Mouse (Mus musculus): ENCODE results near the gene Gpr19. TPM values are rescaled to one million over a fixed set of nuclear protein-coding genes. Genes with fewer than 3 reads are reported as not detected.

Gene Gpr19
- polyA plus RNA-seq, 1 experiment from 2014 or later = 9.1 TPM

GRCm38 (mm10) chr6:134854782-134855181 lies 43.6 kb downstream of the Gpr19 start:
- Histone ChIP-seq H3K9ac (ENCODE audit: low read length) (no peak overlapping the region), H3K36me3 (ENCODE audit: control insufficient read depth, insufficient read depth) (no peaks in the 10 kb centered on the region), H3K4me3 (ENCODE audit: low read length) (no peak overlapping the region), H3K27ac (ENCODE audit: low read length) (no peak overlapping the region), H3K9me3 (replicated peaks; ENCODE audit: control insufficient read depth, low read length) (no peaks in the 10 kb centered on the region), H3K4me1 (ENCODE audit: control insufficient read depth, insufficient read depth, low read length) (no peaks in the 10 kb centered on the region), H3K4me2 (ENCODE audit: low read depth, low read length) (no peak overlapping the region), H3K27me3 (ENCODE audit: control insufficient read depth, insufficient read depth, low read length) (no peaks in the 10 kb centered on the region)
- 82% methylated on average over 5 of the region's 5 CpGs for WGBS
- no peak for ATAC-seq (replicated peaks; ENCODE audit: extremely low read depth, insufficient read depth, low FRiP score)

- no peak overlapping the region for H3K9ac ChIP-seq (ENCODE audit: low read length)
- H3K4me3 ChIP-seq (ENCODE audit: low read length) = no peak overlapping the region
- H3K36me3 ChIP-seq (ENCODE audit: control insufficient read depth, insufficient read depth) = no peaks in the 10 kb centered on the region
- H3K27me3 ChIP-seq (ENCODE audit: control insufficient read depth, insufficient read depth, low read length) = no peaks in the 10 kb centered on the region
- H3K27ac ChIP-seq (ENCODE audit: low read length) = no peak overlapping the region
- ATAC-seq (replicated peaks; ENCODE audit: extremely low read depth, insufficient read depth, low FRiP score) = no peak
- no peaks in the 10 kb centered on the region for H3K9me3 ChIP-seq (replicated peaks; ENCODE audit: control insufficient read depth, low read length)
- no peak overlapping the region for H3K4me2 ChIP-seq (ENCODE audit: low read depth, low read length)
- H3K4me1 ChIP-seq (ENCODE audit: control insufficient read depth, insufficient read depth, low read length) = no peaks in the 10 kb centered on the region
- 58% methylated on average over 3 of the region's 3 CpGs for WGBS
Measured at GRCm38 (mm10) chr6:134849985-134850384, 48.4 kb downstream of the Gpr19 start.

- no peak overlapping the region for H3K4me3 ChIP-seq (ENCODE audit: low read length)
- no peak overlapping the region for H3K9ac ChIP-seq (ENCODE audit: low read length)
- H3K9me3 ChIP-seq (replicated peaks; ENCODE audit: control insufficient read depth, low read length) = no peaks in the 10 kb centered on the region; the same call in 1 of the 2 replicates
- 0 out of 2 replicates have a peak, but pooled peaks cover 3% of the 10 kb centered on the region for H3K36me3 ChIP-seq (ENCODE audit: control insufficient read depth, insufficient read depth)
- no peak overlapping the region for H3K27ac ChIP-seq (ENCODE audit: low read length)
- H3K27me3 ChIP-seq (ENCODE audit: control insufficient read depth, insufficient read depth, low read length) = no peaks in the 10 kb centered on the region
- 78% methylated on average over 2 of the region's 2 CpGs for WGBS
- no peak for ATAC-seq (replicated peaks; ENCODE audit: extremely low read depth, insufficient read depth, low FRiP score)
- no peaks in the 10 kb centered on the region for H3K4me1 ChIP-seq (ENCODE audit: control insufficient read depth, insufficient read depth, low read length)
- H3K4me2 ChIP-seq (ENCODE audit: low read depth, low read length) = no peak overlapping the region
Measured at GRCm38 (mm10) chr6:134849461-134849860, 48.9 kb downstream of the Gpr19 start.

DNA sequence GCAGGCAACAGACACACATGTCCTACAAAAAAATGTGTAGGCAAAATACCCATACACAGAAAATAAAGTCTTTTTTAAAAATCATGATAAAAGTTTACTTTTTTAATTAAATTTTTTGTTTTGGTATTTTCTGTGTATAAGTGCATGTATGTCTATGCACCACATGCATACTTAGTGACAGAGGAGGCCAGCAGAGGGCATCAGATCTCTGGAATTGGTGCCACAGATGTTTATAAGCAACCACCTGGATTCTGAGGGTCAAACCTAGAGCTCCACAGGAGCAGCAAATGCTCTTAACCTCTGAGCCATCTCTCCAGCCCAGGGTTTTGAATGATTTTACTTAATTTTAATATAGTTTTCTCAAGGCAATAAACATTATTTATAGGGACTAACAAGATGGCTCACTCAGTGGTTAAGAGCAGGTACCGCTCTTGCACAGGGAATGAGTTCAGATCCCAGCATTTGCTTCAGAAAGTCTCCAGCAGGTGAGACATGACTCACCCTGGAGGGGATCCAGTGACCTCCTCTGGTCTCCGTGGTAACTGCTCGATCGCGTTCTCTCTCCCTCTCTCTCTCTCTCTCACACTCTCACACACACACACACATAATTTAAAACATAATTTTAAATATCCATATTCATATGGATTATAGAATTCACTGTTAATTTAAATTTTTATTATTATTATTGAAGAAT lies 50.0 kb downstream of the Gpr19 start:
- Histone ChIP-seq H3K9me3 (replicated peaks; ENCODE audit: control insufficient read depth, low read length) (no peaks in the 10 kb centered on the region; the same call in 1 of the 2 replicates), H3K27me3 (ENCODE audit: control insufficient read depth, insufficient read depth, low read length) (no peaks in the 10 kb centered on the region), H3K4me1 (ENCODE audit: control insufficient read depth, insufficient read depth, low read length) (no peaks in the 10 kb centered on the region), H3K36me3 (ENCODE audit: control insufficient read depth, insufficient read depth) (0 out of 2 replicates have a peak, but pooled peaks cover 3% of the 10 kb centered on the region), H3K4me3 (ENCODE audit: low read length) (no peak overlapping the region), H3K27ac (ENCODE audit: low read length) (no peak overlapping the region), H3K4me2 (ENCODE audit: low read depth, low read length) (no peak overlapping the region), H3K9ac (ENCODE audit: low read length) (no peak overlapping the region)
- ATAC-seq (replicated peaks; ENCODE audit: extremely low read depth, insufficient read depth, low FRiP score) = no peak
- 89% methylated on average over 5 of the region's 5 CpGs for WGBS

GRCm38 (mm10) chr6:134847550-134847949 lies 50.8 kb downstream of the Gpr19 start:
- H3K4me1 ChIP-seq (ENCODE audit: control insufficient read depth, insufficient read depth, low read length) = no peaks in the 10 kb centered on the region
- no peak overlapping the region for H3K4me2 ChIP-seq (ENCODE audit: low read depth, low read length)
- 0 out of 2 replicates have a peak, but pooled peaks cover 3% of the 10 kb centered on the region for H3K36me3 ChIP-seq (ENCODE audit: control insufficient read depth, insufficient read depth)
- no peak overlapping the region for H3K9ac ChIP-seq (ENCODE audit: low read length)
- H3K9me3 ChIP-seq (replicated peaks; ENCODE audit: control insufficient read depth, low read length) = no peaks in the 10 kb centered on the region; the same call in 1 of the 2 replicates
- no peak overlapping the region for H3K4me3 ChIP-seq (ENCODE audit: low read length)
- H3K27me3 ChIP-seq (ENCODE audit: control insufficient read depth, insufficient read depth, low read length) = no peaks in the 10 kb centered on the region
- ATAC-seq (replicated peaks; ENCODE audit: extremely low read depth, insufficient read depth, low FRiP score) = no peak
- WGBS = 86% methylated on average over 4 of the region's 4 CpGs
- no peak overlapping the region for H3K27ac ChIP-seq (ENCODE audit: low read length)

DNA sequence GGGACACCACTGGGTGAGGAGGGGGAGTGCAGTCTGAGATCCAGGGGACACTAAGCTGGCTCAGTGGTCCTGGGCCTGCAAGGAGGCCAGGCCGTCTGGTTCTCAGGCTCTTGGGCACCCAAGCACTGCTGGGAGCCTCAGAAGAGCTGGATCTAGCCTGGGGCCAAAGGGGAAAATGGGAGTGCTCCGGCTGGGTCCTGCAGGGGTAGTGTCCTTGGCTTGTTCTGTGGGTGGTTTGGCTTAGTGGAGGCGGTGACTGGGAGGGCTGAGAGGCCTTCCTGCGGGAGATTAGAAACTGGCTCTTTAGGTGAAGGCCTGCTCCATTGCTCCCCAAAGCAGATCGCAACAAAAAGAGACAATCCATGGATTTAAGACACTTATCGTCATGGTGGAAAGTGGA lies 52.1 kb downstream of the Gpr19 start:
- WGBS = 84% methylated on average over 6 of the region's 6 CpGs
- ATAC-seq (replicated peaks; ENCODE audit: extremely low read depth, insufficient read depth, low FRiP score) = no peak
- Histone ChIP-seq H3K4me3 (ENCODE audit: low read length) (no peak overlapping the region), H3K4me1 (ENCODE audit: control insufficient read depth, insufficient read depth, low read length) (no peaks in the 10 kb centered on the region), H3K27ac (ENCODE audit: low read length) (no peak overlapping the region), H3K27me3 (ENCODE audit: control insufficient read depth, insufficient read depth, low read length) (no peaks in the 10 kb centered on the region), H3K4me2 (ENCODE audit: low read depth, low read length) (no peak overlapping the region), H3K36me3 (ENCODE audit: control insufficient read depth, insufficient read depth) (0 out of 2 replicates have a peak, but pooled peaks cover 3% of the 10 kb centered on the region), H3K9me3 (replicated peaks; ENCODE audit: control insufficient read depth, low read length) (no peaks in the 10 kb centered on the region; the same call in 1 of the 2 replicates), H3K9ac (ENCODE audit: low read length) (no peak overlapping the region)

GRCm38 (mm10) chr6:134845726-134846125 lies 52.7 kb downstream of the Gpr19 start:
- WGBS = 72% methylated on average over 4 of the region's 4 CpGs
- Histone ChIP-seq H3K4me1 (ENCODE audit: control insufficient read depth, insufficient read depth, low read length) (no peaks in the 10 kb centered on the region), H3K27me3 (ENCODE audit: control insufficient read depth, insufficient read depth, low read length) (no peaks in the 10 kb centered on the region), H3K4me3 (ENCODE audit: low read length) (no peak overlapping the region), H3K4me2 (ENCODE audit: low read depth, low read length) (no peak overlapping the region), H3K36me3 (ENCODE audit: control insufficient read depth, insufficient read depth) (0 out of 2 replicates have a peak, but pooled peaks cover 3% of the 10 kb centered on the region), H3K27ac (ENCODE audit: low read length) (no peak overlapping the region), H3K9ac (ENCODE audit: low read length) (no peak overlapping the region), H3K9me3 (replicated peaks; ENCODE audit: control insufficient read depth, low read length) (no peaks in the 10 kb centered on the region; the same call in 1 of the 2 replicates)
- no peak for ATAC-seq (replicated peaks; ENCODE audit: extremely low read depth, insufficient read depth, low FRiP score)

GRCm38 (mm10) chr6:134840346-134840745 lies 58.0 kb downstream of the Gpr19 start:
- no peaks in the 10 kb centered on the region for H3K27me3 ChIP-seq (ENCODE audit: control insufficient read depth, insufficient read depth, low read length)
- H3K4me2 ChIP-seq (ENCODE audit: low read depth, low read length) = no peak overlapping the region
- H3K9ac ChIP-seq (ENCODE audit: low read length) = no peak overlapping the region
- 61% methylated on average over 2 of the region's 2 CpGs for WGBS
- H3K36me3 ChIP-seq (ENCODE audit: control insufficient read depth, insufficient read depth) = 0 out of 2 replicates have a peak, but pooled peaks cover 3% of the 10 kb centered on the region
- H3K4me3 ChIP-seq (ENCODE audit: low read length) = no peak overlapping the region
- H3K4me1 ChIP-seq (ENCODE audit: control insufficient read depth, insufficient read depth, low read length) = no peaks in the 10 kb centered on the region
- no peak overlapping the region for H3K27ac ChIP-seq (ENCODE audit: low read length)
- H3K9me3 ChIP-seq (replicated peaks; ENCODE audit: control insufficient read depth, low read length) = no peaks in the 10 kb centered on the region; the same call in 1 of the 2 replicates
- ATAC-seq (replicated peaks; ENCODE audit: extremely low read depth, insufficient read depth, low FRiP score) = no peak

DNA sequence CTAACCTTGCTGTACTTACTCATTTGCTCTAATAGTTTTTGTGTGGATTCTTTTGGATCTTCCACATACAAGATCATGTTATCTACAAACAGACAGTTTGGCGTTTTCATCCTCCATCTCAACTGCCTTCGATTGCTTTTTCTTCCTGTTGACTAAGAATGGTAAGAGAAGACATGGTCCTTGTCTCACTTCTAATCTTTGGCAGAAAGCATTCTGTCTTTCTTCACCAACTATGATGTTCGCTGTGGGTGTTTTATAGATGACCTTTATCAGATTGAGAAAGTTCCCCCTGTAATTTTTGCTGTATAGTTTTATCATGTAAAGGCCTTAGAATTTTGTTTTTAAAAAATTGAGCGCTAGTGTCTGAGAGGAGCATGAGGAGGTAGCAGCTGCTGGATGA lies 60.3 kb downstream of the Gpr19 start:
- no peak overlapping the region for H3K27ac ChIP-seq (ENCODE audit: low read length)
- ATAC-seq (replicated peaks; ENCODE audit: extremely low read depth, insufficient read depth, low FRiP score) = no peak
- H3K4me1 ChIP-seq (ENCODE audit: control insufficient read depth, insufficient read depth, low read length) = no peaks in the 10 kb centered on the region
- 83% methylated on average over 4 of the region's 4 CpGs for WGBS
- H3K4me3 ChIP-seq (ENCODE audit: low read length) = no peak overlapping the region
- no peak overlapping the region for H3K9ac ChIP-seq (ENCODE audit: low read length)
- no peaks in the 10 kb centered on the region for H3K36me3 ChIP-seq (ENCODE audit: control insufficient read depth, insufficient read depth)
- H3K4me2 ChIP-seq (ENCODE audit: low read depth, low read length) = no peak overlapping the region
- H3K9me3 ChIP-seq (replicated peaks; ENCODE audit: control insufficient read depth, low read length) = no peaks in the 10 kb centered on the region
- H3K27me3 ChIP-seq (ENCODE audit: control insufficient read depth, insufficient read depth, low read length) = no peaks in the 10 kb centered on the region
